Mouse (Mus musculus): ENCODE measurements at regions not wholly inside any gene's neighbourhood (a gene's known extent, or its start where the extent isn't known, plus 50 kb on each side); places are given as distances from the start of the nearest gene placed in this dataset.

DNA sequence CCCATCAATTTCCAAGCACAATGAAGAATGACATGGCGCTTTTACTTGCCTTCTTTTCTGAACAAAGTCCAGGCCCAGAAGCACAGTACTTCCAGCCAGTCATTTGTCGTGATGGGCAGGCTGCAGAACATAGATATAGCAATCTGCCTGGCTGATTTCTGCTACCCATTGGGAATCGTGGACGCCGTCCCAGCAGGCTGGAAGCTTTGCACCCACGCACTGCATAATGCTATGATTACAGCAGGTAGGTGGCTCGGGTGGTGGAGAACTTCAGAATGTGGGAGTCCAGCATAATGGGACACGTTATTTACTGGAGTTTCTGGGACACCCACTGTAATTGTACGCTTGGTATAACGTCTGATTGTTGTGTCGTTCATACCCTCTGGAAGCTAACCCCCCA lies 116.2 kb upstream of the Meis2 start:
- TF ChIP-seq EP300 (IDR thresholded peaks at IDR 0.05) (no peak), CTCF (IDR thresholded peaks at IDR 0.05) (no peak)
